Mouse (Mus musculus) erythroblast, embryonic 14.5 days (primary cell): ENCODE results near the gene Adipor2.

Source experiments
- GATA1 ChIP-seq: IDR thresholded peaks from 2 replicates; pipeline ENCODE4 v1.6.1; 2012; ENCODE audit warnings: low read length, inconsistent platforms, mixed read lengths
- TAL1 ChIP-seq: IDR thresholded peaks from 3 replicates; pipeline ENCODE4 v1.6.1; 2012; ENCODE audit warnings: low read length, inconsistent platforms, mixed read lengths

DNA sequence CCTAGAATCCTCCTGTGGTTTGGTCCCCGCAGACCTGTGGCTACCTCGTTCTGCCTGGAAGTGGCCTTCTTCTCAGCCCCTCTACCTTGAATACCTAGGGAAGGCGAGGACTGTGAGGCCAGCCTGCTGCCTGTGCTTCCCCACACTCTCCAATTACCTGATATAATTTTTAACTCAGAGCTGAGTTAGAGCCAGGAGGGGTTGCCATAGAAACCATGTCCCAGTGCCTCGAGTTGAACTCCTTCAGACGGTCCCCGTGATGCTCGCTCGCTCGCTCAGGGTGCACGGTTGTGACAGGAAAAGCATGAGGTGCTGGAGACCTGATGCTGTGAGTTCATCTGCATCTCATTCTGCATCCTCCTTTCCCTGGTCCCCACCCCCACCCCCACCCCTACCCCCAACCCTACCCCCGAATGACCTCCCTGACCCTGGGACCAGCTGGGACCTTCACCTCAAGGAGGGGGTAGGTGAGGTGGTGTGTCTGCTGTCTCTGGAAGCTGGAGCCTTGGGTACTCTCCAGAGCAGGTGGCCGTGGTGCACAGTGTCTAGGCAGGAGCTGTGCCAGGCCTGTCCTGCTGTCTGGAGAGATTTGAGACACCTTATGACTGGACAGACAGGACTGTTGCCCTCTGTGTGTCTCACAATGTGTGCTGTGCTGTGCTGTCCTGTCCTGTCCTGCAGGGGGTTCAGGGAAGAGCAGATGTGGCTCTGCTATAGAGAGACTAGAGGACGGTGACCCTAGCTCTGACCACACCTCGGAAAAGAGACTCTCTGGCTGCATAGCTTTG is 103.7 kb downstream of the Adipor2 start:
- TF ChIP-seq GATA1 (no peak), TAL1 (no peak)
